Mouse (Mus musculus) adrenal gland, postnatal 10 days (tissue): ENCODE data around the gene Tgm2. TPM values are rescaled to one million over a fixed set of nuclear protein-coding genes. Genes with fewer than 3 reads are reported as not detected.

Experiments
- DNase-seq: peaks from one replicate; pipeline ENCODE4 v3.0.0; 2021; ENCODE audit warnings: mixed read lengths
- total RNA-seq, 2 experiments: library from RNA; stranded (reverse); gene quantifications; 2 replicates each; pipeline ENCODE4 v1.2.3; 2021

Tgm2 gene
- total RNA-seq, 2 experiments from 2014 or later = 77.2 to 80.0 TPM

DNA sequence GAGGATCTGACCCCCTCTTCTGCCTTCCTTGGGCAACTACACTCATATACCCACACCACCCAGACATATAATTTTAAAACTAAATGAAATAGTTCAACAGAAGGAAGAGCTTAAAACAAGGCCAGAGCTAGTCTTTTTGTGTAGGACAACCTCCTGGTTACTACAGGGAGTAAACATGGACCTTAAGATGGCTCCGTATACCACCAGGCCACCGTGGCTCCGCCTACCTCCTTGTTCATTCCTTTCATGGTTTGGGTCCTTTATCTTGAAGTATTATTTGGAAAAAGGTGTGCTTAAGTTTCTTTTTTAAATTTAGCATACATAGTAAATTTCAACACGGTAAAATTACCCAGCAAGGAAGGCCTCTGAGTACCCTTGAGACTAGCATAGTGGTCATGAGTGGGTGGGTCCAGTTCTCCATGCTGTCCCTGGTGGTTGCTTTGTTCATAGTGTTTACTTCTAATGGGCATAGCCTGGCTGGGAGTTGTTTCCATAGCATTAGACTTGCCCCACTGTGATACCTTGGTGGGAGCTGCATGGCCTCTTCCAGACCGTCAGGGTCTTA is 78.9 kb downstream of the Tgm2 start:
- DNase-seq = no peak

DNA sequence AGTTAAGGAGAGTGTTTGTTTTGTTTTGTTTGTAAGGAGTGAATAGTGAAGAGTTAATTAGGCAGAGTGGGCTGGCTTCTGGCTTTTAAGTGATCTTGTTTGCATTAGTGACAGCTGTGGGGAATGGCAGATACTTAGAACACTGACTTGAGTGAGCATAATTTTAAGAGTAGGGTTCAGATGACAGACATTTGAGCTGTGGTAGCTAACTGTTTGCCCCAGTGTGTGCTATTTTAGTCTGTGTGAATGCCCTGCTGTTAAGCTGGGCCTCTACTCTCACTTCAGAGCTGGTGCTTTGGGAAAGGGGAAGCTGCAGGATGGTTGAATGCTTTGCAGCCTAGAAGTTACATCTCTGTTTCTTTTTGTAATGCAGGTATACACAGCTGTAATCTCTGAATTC is 79.8 kb downstream of the Tgm2 start:
- no peak for DNase-seq

Other genes starting within 250 kb of the Tgm2 start
- gene Vstm2l, start 231.8 kb downstream of the Tgm2 start, total RNA-seq = 10 to 100 TPM in 1 of 2 experiments, 1 to 10 TPM in 1; 7.3 to 15.7 TPM
- 10 to 100 TPM; 18.6 to 19.8 TPM for gene Tti1, start 118.0 kb downstream of the Tgm2 start, total RNA-seq
- gene Rprd1b, start 117.9 kb downstream of the Tgm2 start, total RNA-seq = 10 to 100 TPM; 25.0 to 39.9 TPM
- 1 to 10 TPM; 2.6 to 3.3 TPM for gene D630003M21Rik, start 82.8 kb upstream of the Tgm2 start, total RNA-seq
- not detected for gene Bpi, start 111.7 kb upstream of the Tgm2 start, total RNA-seq
- 10 to 100 TPM; 33.3 to 70.2 TPM for gene Lbp, start 160.1 kb upstream of the Tgm2 start, total RNA-seq
- gene Snhg11, start 229.2 kb upstream of the Tgm2 start, total RNA-seq = 10 to 100 TPM in 1 of 2 experiments, 1 to 10 TPM in 1; 3.6 to 15.0 TPM